Mouse (Mus musculus) cortical plate, adult 2 months (tissue): Measurements from ENCODE around the gene Armc3.

Experiments
- CTCF ChIP-seq: fragments of 200-500 bp; IDR thresholded peaks from 2 replicates; pipeline ENCODE4 v1.5.1; 2011; ENCODE audit warnings: mild to moderate bottlenecking, control low read depth, low read length; ENCODE audit not compliant: insufficient read depth; ENCODE audit errors: extremely low read depth
- POLR2A ChIP-seq: fragments of 200-500 bp; IDR thresholded peaks from 2 replicates; pipeline ENCODE4 v1.6.1; 2011; ENCODE audit warnings: mild to moderate bottlenecking, low read length, control low read depth; ENCODE audit not compliant: insufficient read depth; ENCODE audit errors: extremely low read depth

DNA sequence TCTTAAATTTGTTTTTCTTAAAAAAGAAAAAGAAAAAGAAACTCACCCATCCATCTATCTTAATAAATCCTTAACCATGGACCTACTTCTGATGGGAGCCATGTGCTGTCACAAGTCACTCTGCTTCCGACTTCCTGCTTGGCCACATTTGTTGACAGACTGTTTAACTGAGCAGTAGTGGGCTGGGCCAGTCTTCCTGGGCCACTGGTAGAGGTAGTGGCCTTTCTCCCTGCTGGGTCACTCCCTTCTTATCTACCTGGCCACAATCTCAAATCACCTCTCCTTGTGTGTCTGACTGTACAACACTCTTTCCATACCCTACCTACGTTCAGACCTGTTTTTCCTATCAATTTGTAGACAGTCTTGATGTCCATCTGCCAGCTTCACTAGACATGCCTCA is 66.7 kb downstream of the Armc3 start:
- TF ChIP-seq POLR2A (no peak), CTCF (no peak)
